Mouse (Mus musculus) midbrain, embryonic 15.5 days (tissue): ENCODE results near the gene Chst3. TPM values are rescaled to one million over a fixed set of nuclear protein-coding genes. Genes with fewer than 3 reads are reported as not detected.
"Not testable (repeated sequence)": the region's sequence is repeated elsewhere in the genome, so short reads cannot be mapped to it uniquely, and the experiment has no call there.

ENCODE experiments used
- ATAC-seq: fragments of 200-750 bp; cut with Nextera tagmentation; replicated peaks from 2 replicates; pipeline ENCODE4 v1.8.0; 2017; ENCODE audit warnings: moderate TSS enrichment
- H3K27ac ChIP-seq: fragments of 300-500 bp; sonication (generic); 2 replicates; pipeline ENCODE4 v1.5.1; 2015; ENCODE audit warnings: mild to moderate bottlenecking, inconsistent platforms
- H3K27me3 ChIP-seq: fragments of 300-500 bp; sonication (generic); replicated peaks from 2 replicates; pipeline ENCODE4 v1.6.1; 2015; ENCODE audit warnings: inconsistent platforms
- H3K36me3 ChIP-seq: fragments of 300-500 bp; sonication (generic); replicated peaks from 2 replicates; pipeline ENCODE4 v1.6.1; 2015; ENCODE audit warnings: inconsistent platforms
- H3K4me1 ChIP-seq: fragments of 300-500 bp; sonication (generic); 2 replicates; pipeline ENCODE4 v1.6.1; 2015; ENCODE audit warnings: inconsistent platforms
- H3K4me2 ChIP-seq: fragments of 300-500 bp; sonication (generic); 2 replicates; pipeline ENCODE4 v1.6.1; 2015; ENCODE audit warnings: inconsistent platforms, mild to moderate bottlenecking, moderate library complexity
- H3K4me3 ChIP-seq: fragments of 300-500 bp; sonication (generic); 2 replicates; pipeline ENCODE4 v1.5.1; 2015; ENCODE audit warnings: mild to moderate bottlenecking, inconsistent platforms
- H3K9ac ChIP-seq: fragments of 300-500 bp; sonication (generic); 2 replicates; pipeline ENCODE4 v1.6.1; 2015; ENCODE audit warnings: mild to moderate bottlenecking, inconsistent platforms
- H3K9me3 ChIP-seq: fragments of 300-500 bp; sonication (generic); 2 replicates; pipeline ENCODE4 v1.6.1; 2016; ENCODE audit warnings: inconsistent platforms
- WGBS: fragments of 180-500 bp; shearing (Covaris S2); methylation state at CpG from one replicate; pipeline ENCODE4 v1.1.7; 2015; ENCODE audit warnings: mixed read lengths; 5-methylcytosine and 5-hydroxymethylcytosine counted together
- polyA plus RNA-seq: library from polyadenylated mRNA; unstranded; fragments of >200 nt; fragmentation: Nextera tagmentation; extraction: Ambion mirVana; gene quantifications from 2 replicates; pipeline ENCODE4 v1.2.1, GENCODE M21; 2015

Chst3 gene
- polyA plus RNA-seq, 1 experiment from 2014 or later: 1.1 TPM

DNA sequence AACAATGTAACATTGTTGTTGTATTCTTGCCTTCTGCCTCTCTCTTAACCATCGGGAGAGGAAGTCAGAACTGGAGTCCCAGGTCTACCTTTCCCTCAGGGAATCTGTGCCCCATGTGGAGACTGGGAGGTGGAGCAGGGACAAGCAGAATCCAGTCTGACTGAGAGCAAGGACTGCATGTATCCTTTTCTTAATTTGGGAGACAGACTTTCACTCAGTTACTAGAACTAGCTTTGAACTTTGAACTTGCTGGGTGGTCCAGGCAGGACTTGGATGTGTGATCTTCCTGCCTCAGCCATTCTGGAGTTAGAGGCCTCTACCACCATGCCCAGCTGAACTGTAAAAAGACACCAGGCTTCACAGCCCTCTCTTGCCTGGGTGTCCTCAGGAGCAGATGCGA lies 5.5 kb upstream of the Chst3 start:
- H3K4me1 ChIP-seq: no peaks in the 10 kb centered on the region
- 79% methylated on average over 2 of the region's 2 CpGs for WGBS
- no peaks in the 10 kb centered on the region for H3K9me3 ChIP-seq
- H3K9ac ChIP-seq: no peak overlapping the region
- H3K4me3 ChIP-seq: no peak overlapping the region
- no peak overlapping the region for H3K4me2 ChIP-seq
- H3K27me3 ChIP-seq: no peaks in the 10 kb centered on the region
- H3K27ac ChIP-seq: no peak overlapping the region
- ATAC-seq: no peak
- no peaks in the 10 kb centered on the region for H3K36me3 ChIP-seq

- H3K4me1 ChIP-seq: peaks cover 15% of the 10 kb centered on the region
- not testable (repeated sequence) for H3K9ac ChIP-seq, H3K27me3 ChIP-seq, H3K4me2 ChIP-seq, H3K36me3 ChIP-seq, ATAC-seq, H3K27ac ChIP-seq, H3K9me3 ChIP-seq, H3K4me3 ChIP-seq
- 93% methylated on average over 5 of the region's 5 CpGs for WGBS
These were observed 2.7 kb upstream of the Chst3 start for GRCm38 (mm10) chr10:60221571-60222259.

DNA sequence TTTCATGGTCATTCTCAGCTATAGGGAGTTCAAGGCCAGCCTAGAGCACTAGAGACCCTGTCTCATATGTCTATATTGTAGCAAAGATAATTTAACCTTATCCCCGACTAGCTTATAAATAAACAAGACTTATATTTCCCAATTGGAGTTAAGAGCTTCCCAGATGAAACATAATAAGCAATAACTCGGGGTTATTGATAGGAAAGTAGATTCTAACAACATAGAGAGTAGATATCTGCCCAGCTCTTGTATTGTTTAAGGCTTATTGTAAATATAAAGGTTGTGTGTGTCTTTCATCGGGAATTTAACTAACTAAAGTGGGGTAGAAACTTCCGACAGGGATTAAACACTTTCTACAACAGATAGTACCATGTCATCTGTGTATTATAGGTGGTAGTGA lies 1.5 kb upstream of the Chst3 start:
- WGBS: 90% methylated on average over 4 of the region's 4 CpGs
- H3K36me3 ChIP-seq: no peaks in the 10 kb centered on the region
- ATAC-seq: no peak
- H3K4me2 ChIP-seq: no peak overlapping the region
- H3K27ac ChIP-seq: no peak overlapping the region
- H3K4me3 ChIP-seq: no peak overlapping the region
- H3K9me3 ChIP-seq: no peaks in the 10 kb centered on the region
- no peak overlapping the region for H3K9ac ChIP-seq
- peaks cover 9% of the 10 kb centered on the region; the same call in 1 of the 2 replicates for H3K27me3 ChIP-seq
- H3K4me1 ChIP-seq: peaks cover 15% of the 10 kb centered on the region

- Histone ChIP-seq H3K4me1 (peaks cover 15% of the 10 kb centered on the region), H3K4me2 (peak overlapping the region; percentile 94; the same call in 1 of the 2 replicates), H3K27ac (no peak overlapping the region), H3K9ac (no peak overlapping the region), H3K27me3 (peaks cover 9% of the 10 kb centered on the region; the same call in 1 of the 2 replicates), H3K36me3 (no peaks in the 10 kb centered on the region), H3K4me3 (no peak overlapping the region), H3K9me3 (no peaks in the 10 kb centered on the region)
- no peak for ATAC-seq
- 76% methylated on average over 5 of the region's 5 CpGs for WGBS
These were observed 1.0 kb upstream of the Chst3 start for GRCm38 (mm10) chr10:60220042-60220523.

DNA sequence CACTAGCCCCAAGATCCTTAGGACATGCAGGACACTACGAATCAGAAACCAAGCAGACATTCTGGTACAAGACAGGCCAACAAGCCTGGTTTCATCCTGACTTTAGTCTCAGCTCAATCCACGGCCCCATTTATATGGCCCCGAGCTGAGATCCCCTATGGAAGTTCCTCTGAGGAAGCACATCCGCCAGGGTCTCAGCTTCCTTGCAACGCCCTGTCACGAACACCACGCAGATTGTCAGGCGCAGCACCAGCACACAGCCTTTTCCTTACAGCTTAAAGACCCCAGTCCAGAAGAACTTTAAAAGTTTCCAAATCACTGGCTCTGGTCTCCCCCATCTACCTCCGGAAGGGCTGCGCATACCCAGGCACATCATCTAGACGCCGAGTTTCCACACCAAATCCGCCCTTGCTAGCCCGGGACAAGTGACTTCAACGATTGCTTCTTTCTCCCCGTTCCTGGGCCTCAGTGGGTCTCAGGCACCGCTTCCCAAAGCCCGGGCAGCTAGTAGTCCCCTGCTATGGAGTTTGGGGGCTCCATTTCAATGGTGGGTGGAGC lies 948 bp downstream of the Chst3 start:
- 5% methylated on average over 18 of the region's 18 CpGs for WGBS
- Histone ChIP-seq H3K27ac (peak overlapping the region; percentile 27; the same call in 1 of the 2 replicates), H3K9ac (peak overlapping the region; percentile 37; the same call in 1 of the 2 replicates), H3K27me3 (peaks cover 9% of the 10 kb centered on the region; the same call in 1 of the 2 replicates), H3K9me3 (no peaks in the 10 kb centered on the region), H3K36me3 (no peaks in the 10 kb centered on the region), H3K4me2 (peak overlapping the region; percentile 94), H3K4me1 (peaks cover 15% of the 10 kb centered on the region), H3K4me3 (peak overlapping the region; percentile 42)
- ATAC-seq: no peak

DNA sequence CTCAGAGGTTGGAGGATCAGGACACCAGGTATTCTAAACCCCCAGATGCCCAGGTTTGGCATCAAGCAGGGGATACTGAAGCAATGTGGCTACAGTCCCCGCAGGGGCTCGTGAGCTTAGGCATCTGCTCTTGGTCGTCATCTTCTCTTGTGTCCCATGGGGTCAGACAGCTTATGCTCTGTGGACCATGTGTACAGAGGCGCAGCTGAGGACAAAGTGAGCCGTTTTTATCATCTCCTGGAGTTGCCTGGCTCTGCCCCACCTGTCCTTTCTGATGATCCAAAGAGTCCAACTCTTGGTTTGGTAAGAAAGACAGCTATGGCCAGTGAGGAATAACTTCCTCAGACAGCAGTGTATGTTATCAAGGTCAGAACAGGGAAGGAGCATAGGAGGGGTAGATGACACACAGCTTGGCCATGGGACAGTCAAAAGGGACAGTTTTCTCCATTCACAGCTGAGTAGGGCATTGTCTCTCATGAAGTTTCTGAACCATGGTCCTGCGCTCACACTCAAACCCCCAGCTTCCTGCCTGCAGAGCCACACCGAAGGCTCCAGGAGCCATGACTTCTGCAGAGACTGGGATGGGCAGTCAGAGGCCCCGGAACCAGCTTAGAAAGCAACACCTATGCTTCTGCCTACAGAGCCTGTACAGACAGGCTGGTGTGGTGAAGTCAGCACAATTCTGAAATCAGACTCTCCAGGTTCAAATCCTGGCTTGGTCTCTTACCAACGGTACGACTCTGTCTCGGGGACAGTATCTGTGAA lies 2.5 kb downstream of the Chst3 start:
- Histone ChIP-seq H3K4me2 (no peak overlapping the region), H3K36me3 (no peaks in the 10 kb centered on the region), H3K4me3 (no peak overlapping the region), H3K4me1 (peaks cover 28% of the 10 kb centered on the region), H3K27me3 (peaks cover 9% of the 10 kb centered on the region; the same call in 1 of the 2 replicates), H3K9ac (no peak overlapping the region), H3K9me3 (no peaks in the 10 kb centered on the region), H3K27ac (no peak overlapping the region)
- 88% methylated on average over 11 of the region's 11 CpGs for whole genome bisulfite sequencing
- ATAC-seq: no peak

DNA sequence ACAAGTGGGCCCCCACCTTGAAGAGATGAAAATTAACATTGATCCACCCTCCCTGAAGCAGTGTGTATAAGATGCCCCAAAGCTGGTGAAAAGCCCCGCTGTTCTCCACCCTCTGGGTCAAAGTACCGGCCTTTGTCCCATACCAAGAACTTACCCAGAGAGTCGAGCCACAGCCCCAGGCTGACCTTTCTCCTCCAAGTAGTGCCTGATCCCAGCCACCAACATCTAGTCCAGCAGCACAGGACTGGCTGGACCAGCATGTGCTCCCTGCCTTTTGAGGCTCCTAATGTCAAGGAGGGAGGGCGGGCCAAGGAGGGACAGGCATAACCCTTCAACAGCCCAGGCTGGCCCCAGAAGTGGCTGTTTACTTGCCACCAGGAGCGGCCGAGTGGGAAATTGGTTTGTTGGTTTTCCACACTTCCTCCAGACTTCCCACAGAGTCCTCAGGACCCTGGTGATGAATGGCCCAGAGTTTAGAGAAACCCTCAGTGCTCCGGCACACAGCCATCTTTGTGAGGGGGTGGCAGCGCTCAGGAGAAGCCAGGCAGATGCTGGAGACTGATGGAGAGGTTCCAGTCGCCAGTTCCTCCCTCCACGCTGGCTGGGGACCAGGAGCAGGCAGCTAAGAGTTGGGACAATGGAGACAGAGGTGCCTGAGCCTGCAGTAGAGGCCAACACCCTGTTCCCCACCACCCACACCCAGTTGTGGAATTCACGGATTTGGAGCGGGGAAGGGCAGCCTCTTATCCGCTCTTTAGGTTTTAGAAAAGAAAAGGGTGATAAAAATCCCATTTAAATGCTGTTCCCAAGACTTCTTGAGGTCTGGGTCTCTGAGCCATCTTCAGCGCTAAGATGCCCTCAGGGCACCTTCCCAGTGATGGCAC lies 3.7 kb downstream of the Chst3 start:
- H3K4me3 ChIP-seq: no peak overlapping the region
- no peaks in the 10 kb centered on the region for H3K36me3 ChIP-seq
- 73% methylated on average over 14 of the region's 14 CpGs for WGBS
- no peaks in the 10 kb centered on the region for H3K9me3 ChIP-seq
- H3K27ac ChIP-seq: no peak overlapping the region
- H3K4me2 ChIP-seq: no peak overlapping the region
- peaks cover 28% of the 10 kb centered on the region for H3K4me1 ChIP-seq
- H3K27me3 ChIP-seq: peaks cover 9% of the 10 kb centered on the region; the same call in 1 of the 2 replicates
- H3K9ac ChIP-seq: no peak overlapping the region
- ATAC-seq: no peak

DNA sequence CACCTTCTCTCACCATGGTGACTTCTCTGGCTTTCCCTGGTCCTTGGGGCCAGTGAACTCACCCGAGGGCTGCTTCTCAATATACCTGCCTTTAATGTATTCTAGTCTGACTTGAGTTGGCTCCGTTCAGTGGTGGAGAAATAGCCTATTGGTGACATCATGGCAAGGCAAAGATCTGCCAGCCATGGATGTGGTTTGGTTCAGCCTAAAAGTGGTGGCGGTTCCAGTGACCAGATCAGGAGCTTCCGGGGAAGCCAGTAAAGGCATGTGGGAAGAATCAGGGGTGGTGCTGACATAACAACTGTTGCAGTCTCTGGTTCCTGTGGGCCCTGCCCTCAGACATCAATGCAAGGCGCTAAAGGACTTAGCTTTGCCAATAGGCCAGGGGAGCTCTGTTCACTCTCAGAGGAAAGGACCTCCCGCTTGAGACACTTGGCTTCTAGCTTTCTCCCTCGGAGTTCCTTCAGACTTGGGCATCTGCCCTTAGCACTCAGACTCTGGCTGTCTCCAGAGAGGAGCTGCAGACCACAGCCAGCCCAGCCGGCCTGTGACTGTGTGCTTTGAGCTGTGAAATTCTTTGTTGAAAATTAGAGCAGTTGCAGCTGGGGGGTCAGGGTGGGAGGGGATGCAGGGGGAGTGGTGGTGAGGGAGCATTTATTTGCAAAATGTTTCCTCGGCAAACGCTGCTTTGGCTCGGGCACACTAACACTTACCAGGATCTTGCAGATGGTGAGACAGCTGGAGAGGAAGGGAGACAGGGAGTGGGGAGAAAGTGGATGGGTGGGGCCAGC lies 6.3 kb downstream of the Chst3 start:
- Histone ChIP-seq H3K4me1 (peaks cover 17% of the 10 kb centered on the region), H3K27me3 (peaks cover 7% of the 10 kb centered on the region; the same call in 1 of the 2 replicates), H3K4me2 (no peak overlapping the region), H3K4me3 (no peak overlapping the region), H3K27ac (0 out of 2 replicates have a peak overlapping the region, but pooled peaks have one; percentile 6), H3K9ac (no peak overlapping the region), H3K9me3 (no peaks in the 10 kb centered on the region), H3K36me3 (no peaks in the 10 kb centered on the region)
- ATAC-seq: no peak
- WGBS: 36% methylated on average over 11 of the region's 11 CpGs

DNA sequence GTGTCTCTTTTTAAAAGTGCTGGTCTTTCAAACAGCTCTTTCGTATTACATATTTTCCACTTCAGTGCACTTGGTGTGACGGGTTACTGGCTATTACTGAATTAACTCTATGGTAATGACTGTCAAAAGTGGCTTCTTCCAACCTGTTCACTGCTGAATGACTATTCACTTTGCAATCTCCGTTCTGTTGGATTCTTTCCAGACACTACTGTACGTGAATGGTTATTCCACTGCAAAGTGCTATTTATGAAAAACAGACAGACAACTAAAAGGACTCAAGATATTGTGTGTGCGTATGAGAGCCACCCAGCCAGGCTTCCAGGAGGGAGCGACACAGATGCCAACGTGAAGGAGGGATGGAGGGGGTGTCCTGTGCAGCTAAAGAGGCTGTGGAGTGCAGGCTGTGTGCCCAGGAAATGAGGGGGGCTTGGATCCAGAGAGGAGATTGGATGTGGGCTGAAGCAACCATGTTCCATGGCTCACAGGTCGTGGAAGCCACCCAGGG lies 7.5 kb downstream of the Chst3 start:
- Histone ChIP-seq H3K4me2 (no peak overlapping the region), H3K4me3 (no peak overlapping the region), H3K4me1 (peaks cover 17% of the 10 kb centered on the region), H3K27ac (no peak overlapping the region), H3K36me3 (no peaks in the 10 kb centered on the region), H3K9ac (no peak overlapping the region), H3K9me3 (no peaks in the 10 kb centered on the region), H3K27me3 (no peaks in the 10 kb centered on the region)
- no peak for ATAC-seq
- 59% methylated on average over 8 of the region's 8 CpGs for WGBS

GRCm38 (mm10) chr10:60210468-60210867 lies 8.6 kb downstream of the Chst3 start:
- Histone ChIP-seq H3K9ac (no peak overlapping the region), H3K27ac (no peak overlapping the region), H3K27me3 (no peaks in the 10 kb centered on the region), H3K9me3 (no peaks in the 10 kb centered on the region), H3K4me3 (no peak overlapping the region), H3K36me3 (no peaks in the 10 kb centered on the region), H3K4me1 (peaks cover 17% of the 10 kb centered on the region), H3K4me2 (no peak overlapping the region)
- 67% methylated on average over 2 of the region's 2 CpGs for WGBS
- ATAC-seq: no peak

GRCm38 (mm10) chr10:60209237-60209636 lies 9.8 kb downstream of the Chst3 start:
- H3K27me3 ChIP-seq: no peaks in the 10 kb centered on the region
- no peaks in the 10 kb centered on the region for H3K36me3 ChIP-seq
- ATAC-seq: no peak
- H3K4me1 ChIP-seq: peaks cover 17% of the 10 kb centered on the region
- H3K9ac ChIP-seq: no peak overlapping the region
- no peak overlapping the region for H3K4me3 ChIP-seq
- H3K9me3 ChIP-seq: no peaks in the 10 kb centered on the region
- WGBS: 50% methylated on average over 5 of the region's 5 CpGs
- peak overlapping the region; percentile 21; the same call in 1 of the 2 replicates for H3K27ac ChIP-seq
- no peak overlapping the region for H3K4me2 ChIP-seq
